Mouse (Mus musculus) midbrain, embryonic 10.5 days (tissue): ENCODE measurements at regions not wholly inside any gene's neighbourhood (a gene's known extent, or its start where the extent isn't known, plus 50 kb on each side); places are given as distances from the start of the nearest gene placed in this dataset.

Experiments used
- DNase-seq: peaks from one replicate; pipeline ENCODE4 v3.0.0-alpha.2; 2017; ENCODE audit warnings: low spot score
- H3K27ac ChIP-seq: fragments of 300-500 bp; sonication (generic); replicated peaks from 2 replicates; pipeline ENCODE4 v1.5.1; 2016; ENCODE audit warnings: mild to moderate bottlenecking
- H3K27me3 ChIP-seq: fragments of 300-500 bp; sonication (generic); 2 replicates; pipeline ENCODE4 v1.6.1; 2016; ENCODE audit warnings: low read depth, mild to moderate bottlenecking; ENCODE audit not compliant: poor library complexity, severe bottlenecking
- H3K36me3 ChIP-seq: fragments of 300-500 bp; sonication (generic); 2 replicates; pipeline ENCODE4 v1.6.1; 2016; ENCODE audit warnings: mild to moderate bottlenecking, moderate library complexity
- H3K4me1 ChIP-seq: fragments of 300-500 bp; sonication (generic); 2 replicates; pipeline ENCODE4 v1.6.1; 2016
- H3K4me3 ChIP-seq: fragments of 300-500 bp; sonication (generic); 2 replicates; pipeline ENCODE4 v1.5.1; 2016; ENCODE audit warnings: mild to moderate bottlenecking, moderate library complexity
- H3K9me3 ChIP-seq: fragments of 300-500 bp; sonication (generic); replicated peaks from 2 replicates; pipeline ENCODE4 v1.6.1; 2016; ENCODE audit warnings: mild to moderate bottlenecking
- WGBS: fragments of 180-500 bp; shearing (Covaris S2); methylation state at CpG from one replicate; pipeline ENCODE4 v1.1.7; 2016; 5-methylcytosine and 5-hydroxymethylcytosine counted together

DNA sequence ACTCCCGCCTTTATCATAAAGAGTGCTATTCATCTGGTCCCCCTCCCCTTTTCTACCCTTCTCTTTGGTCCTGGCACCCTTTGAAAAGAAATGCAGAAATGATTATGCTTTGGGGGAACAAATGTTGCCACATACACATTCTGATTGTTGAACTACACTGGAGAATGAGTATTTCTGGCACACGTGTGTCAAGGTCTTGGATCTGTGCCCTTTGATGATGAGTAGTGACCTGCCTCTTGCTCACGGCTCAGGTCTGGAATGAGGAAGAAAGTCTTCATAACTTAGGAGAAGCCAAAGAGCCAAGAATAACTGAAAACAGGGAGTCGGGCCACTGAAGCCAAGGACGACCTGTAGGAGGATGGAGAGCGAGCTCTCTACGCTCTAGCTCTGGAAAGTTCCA, 187.3 kb upstream of the Runx1 start:
- Histone ChIP-seq H3K27me3 (0 out of 2 replicates have a peak, but pooled peaks cover under 1% of the 10 kb centered on the region), H3K4me1 (no peaks in the 10 kb centered on the region; the same call in 1 of the 2 replicates), H3K27ac (no peak overlapping the region), H3K4me3 (no peak overlapping the region), H3K36me3 (no peaks in the 10 kb centered on the region), H3K9me3 (0 out of 2 replicates have a peak, but pooled peaks cover 4% of the 10 kb centered on the region)
- DNase-seq, result no peak
- WGBS, result 91% methylated on average over 7 of the region's 7 CpGs

DNA sequence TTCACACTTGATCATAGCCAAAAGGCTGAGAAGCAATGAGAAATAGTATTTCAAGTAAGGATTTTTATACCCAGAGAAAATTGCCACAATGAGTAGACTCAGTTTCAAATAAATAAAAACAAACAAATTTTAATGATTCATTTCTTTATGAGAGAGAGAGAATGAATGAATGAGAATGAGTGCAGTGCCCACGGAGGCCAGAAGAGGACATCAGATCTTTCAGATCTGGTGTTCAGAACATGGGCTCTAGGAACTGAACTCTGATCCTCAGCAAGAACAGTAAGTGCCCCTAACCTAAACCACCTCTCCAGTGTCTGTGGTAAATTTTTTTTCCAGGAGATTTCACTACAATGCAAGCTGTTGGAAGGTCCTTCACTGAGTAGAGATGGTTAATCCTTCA, 185.5 kb upstream of the Runx1 start:
- no peak overlapping the region for H3K4me3 ChIP-seq
- H3K36me3 ChIP-seq, result no peaks in the 10 kb centered on the region
- WGBS, result 85% methylated on average over 1 of the region's 1 CpGs
- no peak overlapping the region for H3K27ac ChIP-seq
- H3K4me1 ChIP-seq, result peaks cover 4% of the 10 kb centered on the region
- H3K9me3 ChIP-seq, result 0 out of 2 replicates have a peak, but pooled peaks cover 4% of the 10 kb centered on the region
- DNase-seq, result no peak
- H3K27me3 ChIP-seq, result peaks cover 17% of the 10 kb centered on the region

DNA sequence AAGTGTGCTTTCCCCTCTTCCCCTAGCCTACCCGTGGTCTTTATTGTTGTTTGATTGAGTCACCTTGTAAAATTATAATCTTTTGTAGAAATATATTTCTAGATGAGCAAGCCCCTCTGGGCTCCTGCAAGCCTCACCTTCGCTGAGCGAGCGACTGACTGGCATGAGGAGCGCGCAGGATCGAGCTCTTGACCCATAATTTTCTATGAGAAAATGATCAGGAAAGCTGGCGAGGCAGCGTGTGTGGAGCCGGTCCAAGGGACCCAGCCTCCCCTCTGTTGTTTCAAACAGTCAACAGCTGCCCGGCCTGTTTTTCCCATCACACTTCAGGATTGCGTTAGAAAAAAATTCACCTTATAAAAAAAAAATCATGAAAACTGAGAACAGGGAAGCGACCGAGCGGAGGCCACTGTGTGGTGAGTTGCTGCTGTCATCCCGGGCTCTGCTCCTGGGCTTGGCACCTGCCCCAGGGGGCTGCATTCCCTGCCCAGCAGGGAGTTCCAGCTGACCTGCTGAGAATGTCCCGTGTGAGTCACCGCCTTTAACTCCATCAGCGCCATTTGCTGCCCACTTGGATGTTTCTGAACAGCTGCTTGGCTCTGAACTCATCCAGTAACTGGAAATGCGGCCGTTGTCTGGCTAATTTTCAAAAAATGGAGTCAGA, 180.5 kb upstream of the Runx1 start:
- H3K4me1 ChIP-seq, result peaks cover 16% of the 10 kb centered on the region
- no peak overlapping the region for H3K27ac ChIP-seq
- DNase-seq, result peak; percentile 30
- 0 out of 2 replicates have a peak, but pooled peaks cover 4% of the 10 kb centered on the region for H3K9me3 ChIP-seq
- WGBS, result 3% methylated on average over 21 of the region's 21 CpGs
- H3K36me3 ChIP-seq, result no peaks in the 10 kb centered on the region
- H3K4me3 ChIP-seq, result peak overlapping the region; percentile 36
- peaks cover 40% of the 10 kb centered on the region for H3K27me3 ChIP-seq

DNA sequence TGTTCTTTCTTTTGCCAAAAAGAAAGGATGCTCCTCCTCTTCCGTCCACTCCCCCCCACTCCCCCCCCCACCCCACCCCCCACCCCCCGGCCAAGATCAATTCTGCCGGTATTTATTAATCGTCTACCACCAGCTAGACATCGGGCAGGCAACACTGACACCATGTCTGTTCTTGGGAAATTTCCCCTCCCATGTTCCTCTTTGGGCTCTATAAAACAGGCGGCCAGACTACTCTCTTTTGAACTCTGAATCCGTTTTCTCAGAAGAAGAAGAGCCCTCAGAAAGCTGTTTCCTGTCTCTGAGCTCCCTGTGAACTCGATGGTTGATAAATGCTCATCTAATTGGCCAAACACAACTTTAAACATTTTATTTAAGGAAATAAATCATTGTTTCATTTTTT, 179.5 kb upstream of the Runx1 start:
- H3K27me3 ChIP-seq, result peaks cover 40% of the 10 kb centered on the region
- H3K4me3 ChIP-seq, result no peak overlapping the region
- H3K27ac ChIP-seq, result no peak overlapping the region
- H3K9me3 ChIP-seq, result 0 out of 2 replicates have a peak, but pooled peaks cover under 1% of the 10 kb centered on the region
- WGBS, result 14% methylated on average over 8 of the region's 8 CpGs
- H3K36me3 ChIP-seq, result no peaks in the 10 kb centered on the region
- DNase-seq, result no peak
- peaks cover 16% of the 10 kb centered on the region for H3K4me1 ChIP-seq

DNA sequence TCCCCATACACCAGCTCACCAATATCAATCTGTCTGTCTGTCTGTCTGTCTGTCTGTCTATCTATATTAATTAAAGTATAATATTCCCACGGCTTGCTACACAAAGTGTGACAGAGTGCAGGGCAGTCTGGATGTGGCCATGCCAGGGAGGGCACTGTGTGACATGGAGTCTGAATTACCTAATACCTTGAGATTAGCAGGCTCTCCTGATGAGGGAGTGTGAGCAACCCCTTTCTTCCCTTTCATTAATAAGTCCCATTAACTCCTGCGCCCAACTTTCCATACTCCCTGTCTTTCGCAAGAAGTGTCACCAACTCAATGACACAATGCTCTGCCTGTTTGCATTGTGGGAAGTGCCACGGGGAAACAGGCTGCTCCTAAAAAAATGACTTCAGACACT, 177.9 kb upstream of the Runx1 start:
- peaks cover 16% of the 10 kb centered on the region for H3K4me1 ChIP-seq
- H3K27ac ChIP-seq, result no peak overlapping the region
- no peak for DNase-seq
- no peak overlapping the region for H3K4me3 ChIP-seq
- no peaks in the 10 kb centered on the region for H3K36me3 ChIP-seq
- WGBS, result 92% methylated on average over 4 of the region's 4 CpGs
- peaks cover 40% of the 10 kb centered on the region for H3K27me3 ChIP-seq
- no peaks in the 10 kb centered on the region for H3K9me3 ChIP-seq

DNA sequence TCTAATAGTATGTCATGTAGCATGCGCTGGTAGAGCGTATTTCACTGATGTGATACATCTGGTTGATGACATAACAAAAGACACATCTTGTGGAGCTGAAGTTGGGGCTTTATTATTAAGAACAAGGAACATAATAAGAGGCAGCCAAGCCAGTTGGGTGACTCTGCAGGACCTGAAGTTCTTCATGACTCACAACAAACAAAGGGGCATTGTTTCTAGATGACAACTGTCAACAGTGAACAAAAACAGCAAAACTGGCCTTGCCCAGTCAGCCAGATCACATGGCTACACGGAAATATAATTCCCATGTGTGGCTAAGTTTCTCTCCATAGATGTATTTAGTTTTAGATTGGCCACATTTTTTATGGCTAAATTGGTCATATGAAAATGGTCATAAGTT, 172.7 kb upstream of the Runx1 start:
- no peak overlapping the region for H3K27ac ChIP-seq
- H3K4me1 ChIP-seq, result no peaks in the 10 kb centered on the region
- no peaks in the 10 kb centered on the region; the same call in 1 of the 2 replicates for H3K27me3 ChIP-seq
- no peaks in the 10 kb centered on the region for H3K36me3 ChIP-seq
- 91% methylated on average over 3 of the region's 3 CpGs for WGBS
- no peak for DNase-seq
- H3K9me3 ChIP-seq, result no peaks in the 10 kb centered on the region
- no peak overlapping the region for H3K4me3 ChIP-seq

DNA sequence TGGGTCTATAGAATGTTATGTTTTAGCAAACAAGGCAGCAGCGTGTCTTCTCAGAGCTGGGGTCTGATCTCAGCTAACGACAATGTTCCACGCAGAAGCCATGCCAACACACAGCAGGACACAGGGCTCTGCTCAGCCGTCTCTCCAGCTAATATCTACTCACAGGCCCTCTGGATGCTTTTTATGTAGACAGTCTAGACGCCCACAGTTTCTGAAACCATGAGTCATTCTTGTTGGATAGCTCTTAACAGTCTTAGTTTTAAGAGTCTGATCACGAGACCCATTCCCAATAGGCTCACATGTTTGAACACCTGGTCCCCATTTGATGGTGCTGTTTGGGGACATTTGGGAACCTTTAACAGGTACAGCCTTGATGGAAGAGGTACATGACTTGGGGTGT, 171.7 kb upstream of the Runx1 start:
- 83% methylated on average over 6 of the region's 6 CpGs for WGBS
- no peaks in the 10 kb centered on the region; the same call in 1 of the 2 replicates for H3K27me3 ChIP-seq
- no peaks in the 10 kb centered on the region for H3K9me3 ChIP-seq
- no peaks in the 10 kb centered on the region for H3K36me3 ChIP-seq
- H3K4me1 ChIP-seq, result peaks cover under 1% of the 10 kb centered on the region; the same call in 1 of the 2 replicates
- DNase-seq, result no peak
- H3K27ac ChIP-seq, result no peak overlapping the region
- no peak overlapping the region for H3K4me3 ChIP-seq

DNA sequence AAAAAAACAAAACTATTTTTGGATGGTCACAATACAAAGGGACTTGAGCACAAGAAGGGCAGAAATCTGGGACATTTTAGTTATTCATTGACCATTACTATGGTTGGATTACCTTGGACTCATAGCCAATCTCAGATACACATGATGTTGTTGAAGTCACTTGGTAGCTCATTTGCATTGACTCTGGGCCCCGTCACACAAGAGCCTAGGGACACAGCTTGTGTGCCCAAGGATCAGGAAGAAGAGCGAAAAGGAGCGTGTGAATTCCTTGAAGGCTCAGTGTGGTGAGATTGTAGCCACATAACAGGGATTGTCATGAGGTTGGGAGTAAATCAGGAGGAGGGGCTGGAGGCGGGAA, 170.0 kb upstream of the Runx1 start:
- Histone ChIP-seq H3K27ac (no peak overlapping the region), H3K9me3 (no peaks in the 10 kb centered on the region), H3K4me3 (no peak overlapping the region), H3K27me3 (no peaks in the 10 kb centered on the region; the same call in 1 of the 2 replicates), H3K36me3 (no peaks in the 10 kb centered on the region), H3K4me1 (peaks cover 9% of the 10 kb centered on the region; the same call in 1 of the 2 replicates)
- WGBS, result 85% methylated on average over 4 of the region's 4 CpGs
- DNase-seq, result no peak

DNA sequence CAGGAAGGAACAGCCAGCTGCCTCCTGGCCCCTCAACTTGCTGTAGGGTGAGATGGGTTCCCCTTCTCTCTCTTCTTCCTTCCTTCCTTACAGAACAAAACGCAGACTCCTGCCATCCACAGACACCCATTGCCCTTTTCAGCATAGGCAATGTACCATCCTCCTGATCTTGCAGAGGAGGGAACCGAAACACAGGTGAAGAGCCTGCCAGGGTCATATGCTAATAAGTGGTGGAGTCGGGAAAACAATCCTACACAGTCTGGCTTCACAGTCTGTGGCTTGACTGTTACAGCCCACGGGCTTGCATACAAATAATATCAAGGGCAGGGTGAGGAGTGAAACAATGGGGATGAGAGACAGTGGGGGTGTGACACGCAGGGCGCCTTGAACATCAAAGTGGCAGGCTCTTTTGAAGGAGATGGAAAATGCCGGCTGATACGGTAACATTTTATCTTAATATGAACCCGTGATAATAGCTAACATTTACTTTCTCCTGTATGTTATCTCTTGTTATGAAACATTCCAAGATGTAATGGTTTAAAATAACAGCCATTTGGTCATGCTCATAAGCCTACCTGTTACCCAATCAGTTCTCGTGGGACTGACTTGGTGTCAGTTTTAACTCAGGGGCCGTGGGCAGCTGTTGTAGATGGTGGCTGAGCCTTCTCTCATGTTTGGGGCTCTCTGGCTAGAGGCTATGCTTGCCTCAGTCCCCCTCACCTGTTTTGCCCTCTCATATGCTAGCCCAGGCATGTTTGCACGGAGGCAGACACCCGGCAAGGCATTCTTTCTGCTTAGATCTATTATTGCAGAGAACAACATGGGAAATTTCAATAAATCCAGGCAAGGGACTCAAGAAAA, 169.4 kb upstream of the Runx1 start:
- no peaks in the 10 kb centered on the region for H3K36me3 ChIP-seq
- no peak for DNase-seq
- no peaks in the 10 kb centered on the region; the same call in 1 of the 2 replicates for H3K27me3 ChIP-seq
- H3K4me1 ChIP-seq, result peaks cover 9% of the 10 kb centered on the region; the same call in 1 of the 2 replicates
- H3K9me3 ChIP-seq, result no peaks in the 10 kb centered on the region
- H3K4me3 ChIP-seq, result no peak overlapping the region
- H3K27ac ChIP-seq, result no peak overlapping the region
- 87% methylated on average over 13 of the region's 13 CpGs for WGBS

DNA sequence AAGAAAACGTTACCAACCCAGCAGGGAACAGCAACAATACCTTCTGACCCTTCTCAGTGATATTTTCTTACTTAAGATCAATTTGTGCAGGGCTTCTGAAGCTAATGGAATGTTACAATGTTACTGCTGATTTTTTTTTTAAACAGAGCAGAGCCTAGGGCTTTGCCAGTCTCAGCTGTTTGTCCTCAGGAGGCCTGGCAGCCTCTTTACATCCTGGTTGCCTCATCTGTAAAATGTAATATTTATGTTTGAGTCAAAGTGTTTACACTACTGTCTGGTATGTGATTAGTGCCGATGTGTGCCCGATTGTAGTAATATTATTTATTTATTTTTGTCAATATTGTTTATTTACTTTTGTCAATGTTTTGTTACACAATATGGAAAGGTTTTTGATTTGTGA, 166.9 kb upstream of the Runx1 start:
- H3K4me3 ChIP-seq, result no peak overlapping the region
- no peak for DNase-seq
- no peak overlapping the region for H3K27ac ChIP-seq
- no peaks in the 10 kb centered on the region for H3K36me3 ChIP-seq
- 71% methylated on average over 3 of the region's 3 CpGs for WGBS
- H3K9me3 ChIP-seq, result no peaks in the 10 kb centered on the region
- peaks cover 9% of the 10 kb centered on the region; the same call in 1 of the 2 replicates for H3K4me1 ChIP-seq
- H3K27me3 ChIP-seq, result no peaks in the 10 kb centered on the region; the same call in 1 of the 2 replicates

DNA sequence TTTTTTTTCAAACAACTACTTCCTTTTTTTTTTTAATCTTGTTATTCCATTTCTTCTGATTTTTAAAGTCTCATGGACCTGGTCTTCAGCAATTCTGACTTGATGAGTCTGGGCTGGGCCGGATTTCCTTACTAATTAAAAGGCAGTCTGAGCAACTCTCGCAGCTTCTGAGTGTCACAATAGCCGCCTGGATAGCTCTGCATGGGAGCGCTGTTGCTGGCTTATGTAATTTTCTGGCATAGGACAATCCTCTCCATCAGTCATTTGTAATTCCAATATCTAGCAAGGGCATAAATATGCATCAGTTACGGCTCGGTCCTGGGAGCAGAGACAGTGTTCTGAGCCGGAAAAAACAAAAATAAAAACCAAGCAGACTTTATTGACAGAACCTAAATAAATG, 165.5 kb upstream of the Runx1 start:
- Histone ChIP-seq H3K4me1 (peaks cover 9% of the 10 kb centered on the region; the same call in 1 of the 2 replicates), H3K27ac (no peak overlapping the region), H3K9me3 (no peaks in the 10 kb centered on the region), H3K4me3 (no peak overlapping the region), H3K36me3 (no peaks in the 10 kb centered on the region), H3K27me3 (no peaks in the 10 kb centered on the region; the same call in 1 of the 2 replicates)
- no peak for DNase-seq
- WGBS, result 59% methylated on average over 7 of the region's 7 CpGs

DNA sequence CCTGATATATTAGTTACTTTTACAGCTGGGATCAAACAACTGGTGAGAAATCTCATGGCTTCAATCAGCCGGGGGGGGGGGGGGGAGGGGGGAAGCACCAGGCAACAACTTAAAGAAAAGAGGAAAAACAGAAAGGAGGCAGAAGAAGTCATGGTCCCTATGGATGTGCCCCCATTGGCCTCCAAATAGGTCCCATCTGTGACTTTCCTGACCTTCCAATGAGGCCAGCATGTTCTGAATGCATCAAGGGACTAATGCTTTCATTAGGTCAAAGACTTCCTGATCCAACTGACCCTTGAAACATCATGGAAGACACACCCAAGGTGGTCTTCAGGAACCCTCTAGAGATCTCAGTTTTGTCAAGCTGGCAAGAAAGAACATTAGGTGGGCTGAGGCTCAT, 162.5 kb upstream of the Runx1 start:
- H3K27me3 ChIP-seq, result no peaks in the 10 kb centered on the region
- H3K27ac ChIP-seq, result no peak overlapping the region
- 75% methylated on average over 1 of the region's 1 CpGs for WGBS
- H3K4me1 ChIP-seq, result peaks cover 12% of the 10 kb centered on the region; the same call in 1 of the 2 replicates
- H3K36me3 ChIP-seq, result no peaks in the 10 kb centered on the region
- no peak for DNase-seq
- H3K4me3 ChIP-seq, result no peak overlapping the region
- no peaks in the 10 kb centered on the region for H3K9me3 ChIP-seq

DNA sequence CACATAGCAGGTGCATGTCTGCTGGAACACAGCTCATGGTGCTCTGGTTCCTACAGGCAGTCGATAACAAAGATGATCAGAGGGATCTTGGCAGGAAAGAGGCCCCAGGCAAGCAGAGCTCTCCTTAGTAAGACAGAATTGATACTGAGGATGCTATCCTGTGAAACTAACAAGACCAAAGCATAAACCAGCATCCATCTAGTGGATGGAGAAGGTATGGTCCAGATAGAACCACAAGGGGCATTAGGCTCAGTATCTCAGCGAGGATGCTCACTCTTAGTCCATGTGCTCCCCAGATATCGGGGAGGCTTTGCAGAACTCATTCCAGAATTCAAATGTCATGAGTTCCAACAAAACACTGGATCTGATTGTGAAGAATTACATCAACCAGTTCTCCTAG, 162.1 kb upstream of the Runx1 start:
- 89% methylated on average over 3 of the region's 3 CpGs for WGBS
- no peak for DNase-seq

More for the DNA sequence above, 162.1 kb upstream of the Runx1 start:
- H3K4me1 ChIP-seq, result peaks cover 12% of the 10 kb centered on the region; the same call in 1 of the 2 replicates
- no peak overlapping the region for H3K27ac ChIP-seq
- H3K36me3 ChIP-seq, result no peaks in the 10 kb centered on the region
- no peak overlapping the region for H3K4me3 ChIP-seq
- no peaks in the 10 kb centered on the region for H3K9me3 ChIP-seq
- no peaks in the 10 kb centered on the region for H3K27me3 ChIP-seq
